Mouse (Mus musculus): ENCODE data around the gene Tssk6. TPM values are rescaled to one million over a fixed set of nuclear protein-coding genes. Genes with fewer than 3 reads are reported as not detected.

Tssk6 gene
- 4.1 and 4.8 TPM in 2 replicates for polyA plus RNA-seq (2014; fragmentation: Nextera tagmentation; extraction: Ambion mirVana)

GRCm38 (mm10) chr8:69902163-69903062, at the start of gene Tssk6, which contains the start of the genes Ndufa13 and Yjefn3:
Gene Tssk6 (plus strand): TSS chr8:69902184.
Gene Ndufa13 (minus strand): TSS chr8:69902558.
Gene Yjefn3 (minus strand): TSS chr8:69902712.
- H3K4me2 ChIP-seq (ENCODE audit: low read depth) = peak within 1 kb of the TSS; percentile 90
- peak; percentile 45 for ATAC-seq (ENCODE audit: insufficient read depth, low FRiP score, low TSS enrichment)
- peak within 1 kb of the TSS; percentile 73 for H3K9ac ChIP-seq (ENCODE audit: low read length)
- no peaks in the 10 kb centered on the region for H3K9me3 ChIP-seq (ENCODE audit: control insufficient read depth, low read length)
- 3% methylated on average over 89 of the region's 89 CpGs for WGBS
- H3K27me3 ChIP-seq (ENCODE audit: control insufficient read depth, insufficient read depth, low read length) = no peaks in the 10 kb centered on the region
- DNase-seq (ENCODE audit: low spot score) = peak; percentile 44
- H3K4me3 ChIP-seq (ENCODE audit: low read depth, low read length) = peak within 1 kb of the TSS; percentile 71
- H3K27ac ChIP-seq (ENCODE audit: low read depth, low read length) = peak within 1 kb of the TSS; percentile 72
- H3K4me1 ChIP-seq (ENCODE audit: control insufficient read depth, insufficient read depth, low read length) = peaks cover 25% of the 10 kb centered on the region
- no peaks in the 10 kb centered on the region for H3K36me3 ChIP-seq (ENCODE audit: control insufficient read depth, insufficient read depth, low read length)

DNA sequence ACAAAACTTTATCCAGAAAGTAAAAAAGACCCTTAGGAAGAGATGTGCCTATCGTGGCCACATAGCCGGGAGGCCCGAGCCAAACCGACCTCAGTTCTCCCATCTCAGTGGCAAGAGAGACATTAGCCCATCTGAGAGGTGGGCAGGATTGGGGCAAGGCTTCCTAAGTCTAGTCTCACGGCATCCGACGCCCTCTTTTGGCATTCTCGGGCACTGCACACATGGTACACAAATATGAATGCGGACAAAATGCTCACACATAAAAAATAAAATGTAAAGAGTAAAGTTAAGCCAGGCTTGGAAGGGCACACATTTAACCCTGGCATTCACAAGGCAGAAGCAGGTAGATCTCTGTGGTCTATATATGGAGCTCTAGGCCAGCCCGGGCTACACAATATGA, 48.1 kb upstream of the Tssk6 start:
- WGBS = 93% methylated on average over 10 of the region's 10 CpGs
- H3K4me3 ChIP-seq (ENCODE audit: low read depth, low read length) = no peak overlapping the region
- no peak for ATAC-seq (ENCODE audit: insufficient read depth, low FRiP score, low TSS enrichment)

GRCm38 (mm10) chr8:69860807-69861206, 41.2 kb upstream of the Tssk6 start:
- no peaks in the 10 kb centered on the region; the same call in 1 of the 2 replicates for H3K36me3 ChIP-seq (ENCODE audit: control insufficient read depth, insufficient read depth, low read length)
- 62% methylated on average over 4 of the region's 4 CpGs for WGBS

More for the DNA sequence above, 48.1 kb upstream of the Tssk6 start:
- Histone ChIP-seq H3K4me2 (ENCODE audit: low read depth) (no peak overlapping the region), H3K36me3 (ENCODE audit: control insufficient read depth, insufficient read depth, low read length) (no peaks in the 10 kb centered on the region), H3K4me1 (ENCODE audit: control insufficient read depth, insufficient read depth, low read length) (no peaks in the 10 kb centered on the region), H3K9me3 (ENCODE audit: control insufficient read depth, low read length) (no peaks in the 10 kb centered on the region), H3K27ac (ENCODE audit: low read depth, low read length) (no peak overlapping the region), H3K27me3 (ENCODE audit: control insufficient read depth, insufficient read depth, low read length) (no peaks in the 10 kb centered on the region), H3K9ac (ENCODE audit: low read length) (no peak overlapping the region)
- no peak for DNase-seq (ENCODE audit: low spot score)

DNA sequence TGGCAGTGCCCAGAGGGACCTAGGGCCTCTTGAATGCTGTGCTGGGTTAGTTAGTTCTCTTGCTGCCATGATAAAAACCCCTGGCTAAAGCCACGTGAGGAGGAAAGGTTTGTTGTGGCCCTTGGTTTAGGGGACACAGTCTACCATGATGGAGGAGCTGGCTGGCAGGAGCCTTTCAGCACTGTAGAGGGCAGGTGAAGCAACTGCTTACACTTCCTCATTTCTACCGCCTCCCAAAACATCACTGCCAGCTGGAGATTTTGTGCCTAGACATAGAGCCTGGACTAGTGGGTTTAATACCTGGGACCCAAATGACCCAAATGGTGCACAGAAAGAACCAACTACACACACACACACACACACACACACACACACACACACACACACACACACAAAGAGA, 40.7 kb upstream of the Tssk6 start:
- Histone ChIP-seq H3K36me3 (ENCODE audit: control insufficient read depth, insufficient read depth, low read length) (no peaks in the 10 kb centered on the region; the same call in 1 of the 2 replicates), H3K4me3 (ENCODE audit: low read depth, low read length) (no peak overlapping the region), H3K27me3 (ENCODE audit: control insufficient read depth, insufficient read depth, low read length) (no peaks in the 10 kb centered on the region), H3K9ac (ENCODE audit: low read length) (no peak overlapping the region), H3K9me3 (ENCODE audit: control insufficient read depth, low read length) (no peaks in the 10 kb centered on the region), H3K27ac (ENCODE audit: low read depth, low read length) (no peak overlapping the region), H3K4me2 (ENCODE audit: low read depth) (no peak overlapping the region), H3K4me1 (ENCODE audit: control insufficient read depth, insufficient read depth, low read length) (no peaks in the 10 kb centered on the region)
- 61% methylated on average over 2 of the region's 2 CpGs for whole genome bisulfite sequencing
- DNase-seq (ENCODE audit: low spot score) = no peak
- no peak for ATAC-seq (ENCODE audit: insufficient read depth, low FRiP score, low TSS enrichment)

More at GRCm38 (mm10) chr8:69860807-69861206, 41.2 kb upstream of the Tssk6 start:
- no peaks in the 10 kb centered on the region for H3K4me1 ChIP-seq (ENCODE audit: control insufficient read depth, insufficient read depth, low read length)
- DNase-seq (ENCODE audit: low spot score) (no peak), ATAC-seq (ENCODE audit: insufficient read depth, low FRiP score, low TSS enrichment) (no peak)
- H3K27me3 ChIP-seq (ENCODE audit: control insufficient read depth, insufficient read depth, low read length) = no peaks in the 10 kb centered on the region
- no peak overlapping the region for H3K27ac ChIP-seq (ENCODE audit: low read depth, low read length)
- H3K9me3 ChIP-seq (ENCODE audit: control insufficient read depth, low read length) = no peaks in the 10 kb centered on the region
- no peak overlapping the region for H3K4me3 ChIP-seq (ENCODE audit: low read depth, low read length)
- H3K4me2 ChIP-seq (ENCODE audit: low read depth) = no peak overlapping the region
- no peak overlapping the region for H3K9ac ChIP-seq (ENCODE audit: low read length)

DNA sequence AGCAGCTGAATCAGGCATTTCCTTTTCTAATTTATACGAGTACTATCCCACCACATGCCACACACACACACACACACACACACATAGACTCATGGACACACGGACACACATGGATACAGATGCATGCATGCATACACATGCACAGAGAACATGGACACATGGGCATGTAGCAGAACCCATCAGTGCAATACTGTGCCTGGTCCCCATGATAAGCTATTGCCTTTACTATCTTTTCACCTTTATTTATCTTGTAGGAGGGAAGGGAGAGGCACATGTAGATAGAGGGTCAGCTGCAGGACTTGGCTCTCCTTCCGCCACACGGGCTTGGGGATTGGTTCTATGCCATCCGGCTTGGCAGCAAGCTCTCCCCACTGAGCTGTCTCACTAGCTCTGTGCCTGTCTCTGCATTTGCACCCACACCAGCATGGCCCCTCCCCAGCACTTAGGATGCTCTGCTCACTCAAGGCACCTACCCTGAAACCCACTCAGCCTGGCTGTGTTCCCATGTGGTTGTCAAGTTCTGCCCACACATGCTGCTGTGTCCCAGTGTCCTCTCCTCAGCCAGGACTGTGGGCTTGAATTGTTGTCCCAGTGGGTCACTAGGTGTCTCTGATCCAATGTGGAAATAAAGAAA, 38.5 kb upstream of the Tssk6 start:
- Histone ChIP-seq H3K4me1 (ENCODE audit: control insufficient read depth, insufficient read depth, low read length) (no peaks in the 10 kb centered on the region), H3K9me3 (ENCODE audit: control insufficient read depth, low read length) (no peaks in the 10 kb centered on the region), H3K36me3 (ENCODE audit: control insufficient read depth, insufficient read depth, low read length) (no peaks in the 10 kb centered on the region; the same call in 1 of the 2 replicates), H3K4me2 (ENCODE audit: low read depth) (no peak overlapping the region), H3K4me3 (ENCODE audit: low read depth, low read length) (no peak overlapping the region), H3K27ac (ENCODE audit: low read depth, low read length) (no peak overlapping the region), H3K9ac (ENCODE audit: low read length) (no peak overlapping the region; the same call in 1 of the 2 replicates), H3K27me3 (ENCODE audit: control insufficient read depth, insufficient read depth, low read length) (no peaks in the 10 kb centered on the region)
- WGBS = 86% methylated on average over 5 of the region's 5 CpGs
- no peak for DNase-seq (ENCODE audit: low spot score)
- no peak for ATAC-seq (ENCODE audit: insufficient read depth, low FRiP score, low TSS enrichment)

GRCm38 (mm10) chr8:69864180-69864579, 37.8 kb upstream of the Tssk6 start:
- H3K9ac ChIP-seq (ENCODE audit: low read length) = no peak overlapping the region; the same call in 1 of the 2 replicates
- H3K4me2 ChIP-seq (ENCODE audit: low read depth) = no peak overlapping the region
- H3K9me3 ChIP-seq (ENCODE audit: control insufficient read depth, low read length) = no peaks in the 10 kb centered on the region
- H3K27ac ChIP-seq (ENCODE audit: low read depth, low read length) = no peak overlapping the region
- H3K27me3 ChIP-seq (ENCODE audit: control insufficient read depth, insufficient read depth, low read length) = no peaks in the 10 kb centered on the region
- no peak overlapping the region for H3K4me3 ChIP-seq (ENCODE audit: low read depth, low read length)
- H3K4me1 ChIP-seq (ENCODE audit: control insufficient read depth, insufficient read depth, low read length) = no peaks in the 10 kb centered on the region
- H3K36me3 ChIP-seq (ENCODE audit: control insufficient read depth, insufficient read depth, low read length) = no peaks in the 10 kb centered on the region; the same call in 1 of the 2 replicates
- ATAC-seq (ENCODE audit: insufficient read depth, low FRiP score, low TSS enrichment) (no peak), DNase-seq (ENCODE audit: low spot score) (no peak)
- 78% methylated on average over 5 of the region's 5 CpGs for WGBS

- WGBS = 82% methylated on average over 5 of the region's 5 CpGs
- no peaks in the 10 kb centered on the region for H3K4me1 ChIP-seq (ENCODE audit: control insufficient read depth, insufficient read depth, low read length)
- no peak for ATAC-seq (ENCODE audit: insufficient read depth, low FRiP score, low TSS enrichment)
- no peak overlapping the region for H3K9ac ChIP-seq (ENCODE audit: low read length)
- no peak overlapping the region for H3K4me2 ChIP-seq (ENCODE audit: low read depth)
- H3K9me3 ChIP-seq (ENCODE audit: control insufficient read depth, low read length) = no peaks in the 10 kb centered on the region
- H3K27me3 ChIP-seq (ENCODE audit: control insufficient read depth, insufficient read depth, low read length) = no peaks in the 10 kb centered on the region
- no peak overlapping the region for H3K4me3 ChIP-seq (ENCODE audit: low read depth, low read length)
- H3K27ac ChIP-seq (ENCODE audit: low read depth, low read length) = no peak overlapping the region
- no peaks in the 10 kb centered on the region; the same call in 1 of the 2 replicates for H3K36me3 ChIP-seq (ENCODE audit: control insufficient read depth, insufficient read depth, low read length)
- no peak for DNase-seq (ENCODE audit: low spot score)
These were observed 34.2 kb upstream of the Tssk6 start for GRCm38 (mm10) chr8:69867696-69868326.

- no peaks in the 10 kb centered on the region; the same call in 1 of the 2 replicates for H3K36me3 ChIP-seq (ENCODE audit: control insufficient read depth, insufficient read depth, low read length)
- H3K4me1 ChIP-seq (ENCODE audit: control insufficient read depth, insufficient read depth, low read length) = no peaks in the 10 kb centered on the region
- no peaks in the 10 kb centered on the region for H3K27me3 ChIP-seq (ENCODE audit: control insufficient read depth, insufficient read depth, low read length)
- DNase-seq (ENCODE audit: low spot score) = no peak
- no peak overlapping the region for H3K4me2 ChIP-seq (ENCODE audit: low read depth)
- H3K9ac ChIP-seq (ENCODE audit: low read length) = no peak overlapping the region
- H3K9me3 ChIP-seq (ENCODE audit: control insufficient read depth, low read length) = no peaks in the 10 kb centered on the region
- whole genome bisulfite sequencing = 88% methylated on average over 11 of the region's 11 CpGs
- no peak overlapping the region for H3K4me3 ChIP-seq (ENCODE audit: low read depth, low read length)
- no peak overlapping the region for H3K27ac ChIP-seq (ENCODE audit: low read depth, low read length)
- ATAC-seq (ENCODE audit: insufficient read depth, low FRiP score, low TSS enrichment) = no peak
These were observed 31.8 kb upstream of the Tssk6 start for GRCm38 (mm10) chr8:69870003-69870765.
